Mouse (Mus musculus): Measurements from ENCODE around the gene Cebpb.

The Cebpb gene

DNA sequence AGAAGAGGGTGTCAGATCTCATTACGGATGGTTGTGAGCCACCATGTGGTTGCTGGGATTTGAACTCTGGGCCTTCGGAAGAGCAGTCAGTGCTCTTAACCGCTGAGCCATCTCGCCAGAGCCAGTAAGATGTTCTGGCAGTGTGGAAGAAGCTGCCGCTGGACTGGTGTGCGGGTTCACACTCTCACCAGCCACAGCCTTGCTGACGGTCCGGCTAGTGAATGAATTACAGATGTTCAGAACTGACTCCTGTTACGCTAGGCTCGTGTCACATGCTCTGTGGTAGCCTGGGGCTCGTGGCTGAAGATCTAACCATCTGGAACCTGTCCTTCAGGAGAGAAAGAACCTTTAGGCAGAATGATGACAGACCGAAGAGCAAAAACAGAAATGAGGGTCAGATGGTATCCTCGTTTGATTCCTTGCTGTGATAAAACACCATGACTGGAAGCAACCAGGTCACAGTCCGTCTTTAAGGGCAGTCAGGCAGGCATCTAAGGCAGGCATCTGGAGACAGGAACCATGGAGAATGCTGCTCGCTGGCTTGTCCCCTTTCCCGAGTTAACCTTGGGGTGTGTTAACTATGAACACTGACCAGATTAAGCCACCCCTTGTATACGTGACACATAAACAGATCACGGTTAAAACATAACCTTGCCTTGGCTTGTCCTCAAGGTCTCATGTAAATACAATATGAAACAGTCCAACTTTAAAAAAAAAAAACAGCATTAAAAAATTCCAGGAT is 22.6 kb upstream of the Cebpb start:
- DNase-seq: no peak

DNA sequence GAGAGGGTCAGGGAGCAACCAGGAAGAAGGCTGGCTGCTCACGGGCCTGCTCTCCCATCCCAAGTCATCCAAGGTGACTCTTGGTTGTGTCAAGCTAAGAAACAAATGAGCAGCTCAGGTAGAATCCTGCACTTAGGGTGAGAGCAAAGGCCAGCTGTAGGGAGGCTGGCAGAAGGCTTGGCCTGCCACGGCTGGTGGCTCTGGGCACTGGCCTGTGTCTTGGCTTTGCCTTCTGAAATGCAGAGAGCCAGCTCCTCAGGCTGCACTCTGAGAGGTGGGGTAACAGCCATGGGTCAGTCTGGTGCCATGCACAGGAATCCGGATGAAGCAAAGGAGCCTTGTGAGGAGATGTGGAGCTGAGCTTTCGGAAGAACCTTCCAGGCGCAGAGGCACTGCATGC is 20.3 kb upstream of the Cebpb start:
- no peak for DNase-seq

DNA sequence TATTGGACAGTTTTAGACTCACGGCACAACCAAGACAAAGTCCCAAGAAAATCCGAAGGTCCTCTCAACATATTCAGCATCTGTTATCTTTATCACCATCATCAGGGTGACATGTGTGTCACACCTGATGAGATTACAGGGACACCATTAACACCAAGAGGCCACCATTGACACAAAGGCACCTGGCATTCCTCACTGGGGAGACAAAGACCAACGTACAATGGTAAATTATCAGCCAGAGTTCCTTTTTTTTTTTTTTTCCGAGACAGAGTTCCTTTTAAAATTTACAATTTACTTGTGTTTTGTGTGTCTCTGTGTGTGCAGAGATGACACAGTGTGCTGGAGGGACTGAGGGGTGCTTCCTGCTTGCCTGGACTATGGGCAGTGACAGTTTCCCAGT is 19.3 kb upstream of the Cebpb start:
- no peak for DNase-seq

DNA sequence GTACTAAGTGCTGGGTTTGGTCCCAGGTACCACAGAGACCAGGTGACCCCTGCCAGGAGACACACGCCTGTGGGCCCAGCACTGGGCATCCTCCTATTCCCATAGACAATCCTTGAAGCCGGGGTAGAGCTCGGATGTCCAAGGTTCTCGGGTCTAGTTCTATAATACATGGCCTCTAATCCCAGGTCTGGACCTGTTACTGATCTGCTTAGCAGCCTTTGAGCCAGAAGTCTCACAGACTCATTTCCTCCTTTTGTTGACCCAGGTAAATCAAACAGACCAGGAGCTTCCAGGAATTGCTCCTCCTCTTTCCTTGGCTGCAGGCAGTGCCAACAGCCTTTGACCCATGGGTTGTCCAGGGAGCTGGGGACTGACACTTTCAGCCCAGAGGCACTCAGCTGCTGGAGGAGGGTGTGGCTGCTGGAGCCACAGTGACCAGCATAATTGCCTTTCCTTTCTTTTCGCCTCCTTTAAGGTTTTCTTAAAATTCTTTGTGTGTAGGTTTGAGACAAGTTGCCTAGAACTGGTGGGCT is 17.5 kb upstream of the Cebpb start:
- DNase-seq: peak; percentile 72 to 81

DNA sequence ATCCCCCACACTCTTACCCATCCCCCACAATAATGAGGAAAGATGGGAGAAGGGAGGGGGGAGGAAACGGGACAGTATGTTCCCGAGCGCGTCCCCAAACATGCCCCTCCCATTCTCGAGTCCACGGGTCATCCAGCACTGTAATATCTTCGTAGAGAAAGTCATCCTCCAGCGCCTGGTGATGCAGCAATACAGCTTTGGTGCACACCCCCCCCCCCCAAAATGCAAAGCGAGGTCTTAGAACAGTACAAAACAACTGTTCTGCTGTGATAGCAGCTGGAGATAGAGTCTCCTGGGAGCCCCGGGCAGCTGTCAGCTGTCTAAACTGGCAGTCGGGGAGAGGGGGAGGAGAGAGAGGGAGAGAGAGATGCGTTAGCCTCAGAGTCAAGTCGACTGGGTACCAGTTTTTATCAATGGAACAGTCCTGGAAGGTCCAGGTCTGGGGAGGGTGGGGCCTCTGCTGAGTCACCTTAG is 16.5 kb upstream of the Cebpb start:
- DNase-seq: no peak

DNA sequence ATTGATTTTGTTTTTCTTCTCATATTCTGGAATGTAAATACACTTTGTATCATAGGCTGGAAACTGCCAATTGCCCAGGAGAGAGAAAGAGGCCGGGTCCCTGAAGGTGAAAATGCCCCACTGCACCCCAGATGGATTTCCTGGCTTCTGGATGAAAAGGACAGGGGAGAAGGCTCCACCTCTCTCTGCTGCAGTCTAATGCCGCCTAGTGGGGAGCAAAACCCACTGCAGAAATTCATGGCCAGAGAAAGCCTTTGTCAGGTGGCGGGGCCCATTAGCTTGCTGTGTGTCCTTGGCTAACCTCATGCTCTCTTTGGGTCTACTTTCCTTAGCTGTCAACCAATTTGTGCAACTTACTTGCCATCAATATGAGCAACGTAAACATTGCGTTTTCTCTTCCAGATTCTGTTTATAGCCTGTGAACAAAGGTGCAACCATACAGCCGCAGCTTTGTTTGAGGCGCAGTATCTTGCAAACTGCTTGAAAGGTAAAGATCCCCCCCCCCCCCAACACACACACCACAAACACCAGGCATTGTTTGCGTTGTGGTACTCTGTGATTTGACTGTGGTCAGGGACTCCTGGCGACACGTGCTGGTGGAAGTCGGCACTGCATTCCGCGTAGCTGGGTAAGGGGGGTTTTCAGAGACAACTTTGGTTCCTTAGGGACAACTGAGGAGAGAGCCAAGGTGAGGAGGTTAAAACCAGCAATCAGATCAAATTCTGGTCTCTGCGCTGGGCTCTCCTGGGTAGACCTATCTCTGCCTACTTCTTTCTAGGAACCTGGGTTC is 13.4 kb upstream of the Cebpb start:
- peak; percentile 56 to 69 for DNase-seq

DNA sequence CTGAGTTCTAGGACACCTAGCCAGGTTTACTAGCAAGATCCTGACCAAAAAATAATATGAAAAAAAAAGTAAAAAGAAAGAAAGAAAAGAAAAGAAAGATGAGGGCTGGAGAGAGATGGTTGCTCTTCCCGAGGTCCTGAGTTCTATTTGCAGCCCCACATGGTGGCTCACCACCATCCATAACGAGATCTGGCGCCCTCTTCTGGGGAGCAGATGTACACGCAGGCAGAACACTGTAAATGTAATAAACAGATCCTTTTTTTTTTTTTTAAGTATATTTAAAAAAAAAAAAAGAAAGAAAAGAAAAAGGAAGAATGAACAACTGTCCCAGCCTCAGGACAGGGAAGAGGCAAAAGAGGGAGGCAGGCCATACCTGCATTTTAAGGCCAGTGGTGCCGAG is 10.1 kb upstream of the Cebpb start:
- no peak for DNase-seq

DNA sequence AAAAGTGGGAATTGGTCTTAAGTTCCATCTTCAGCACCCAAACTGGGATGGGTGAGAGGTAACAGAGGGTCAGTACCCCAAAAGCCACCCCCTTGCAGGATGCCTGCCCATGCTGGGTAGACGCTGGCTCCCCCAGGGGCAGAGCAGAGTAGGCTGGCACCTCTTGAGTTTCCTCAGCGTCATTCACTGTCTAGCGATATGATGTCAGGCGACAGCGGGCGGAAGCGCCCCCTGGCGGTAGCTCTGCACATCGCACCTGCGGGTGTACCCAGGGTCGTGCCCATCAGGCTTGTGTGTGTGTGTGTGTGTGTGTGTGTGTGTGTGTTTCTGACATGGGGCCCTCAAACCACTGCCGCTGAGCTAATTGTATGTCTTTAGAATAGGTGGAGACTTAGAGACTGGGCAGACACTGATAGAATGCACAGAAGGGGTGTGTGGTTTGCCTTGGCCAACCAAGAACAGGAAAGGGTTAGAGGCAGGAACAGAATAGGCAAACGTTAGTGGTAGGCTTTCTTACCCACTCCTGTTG is 8.7 kb upstream of the Cebpb start:
- DNase-seq: peak; percentile 78 to 84

DNA sequence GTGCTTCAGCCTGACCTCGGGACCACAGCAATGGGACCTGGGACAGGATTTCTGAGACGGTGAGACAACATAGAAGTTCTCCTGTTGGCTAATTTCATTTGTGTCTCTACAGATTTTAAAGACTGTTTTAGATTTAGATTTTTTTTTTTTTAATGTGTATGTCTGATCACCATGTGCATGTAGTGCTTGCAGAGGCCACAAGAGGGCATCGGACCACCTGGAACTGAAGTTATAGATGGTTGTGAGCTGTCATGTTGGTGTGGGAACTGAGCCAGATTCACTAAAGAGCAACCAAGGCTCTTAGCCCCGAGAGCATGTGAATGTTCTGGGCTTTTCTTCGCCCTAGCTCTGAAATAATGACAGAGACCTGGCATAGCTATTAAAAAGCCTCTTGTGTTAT is 8.1 kb upstream of the Cebpb start:
- DNase-seq: peak; percentile 55 to 64

DNA sequence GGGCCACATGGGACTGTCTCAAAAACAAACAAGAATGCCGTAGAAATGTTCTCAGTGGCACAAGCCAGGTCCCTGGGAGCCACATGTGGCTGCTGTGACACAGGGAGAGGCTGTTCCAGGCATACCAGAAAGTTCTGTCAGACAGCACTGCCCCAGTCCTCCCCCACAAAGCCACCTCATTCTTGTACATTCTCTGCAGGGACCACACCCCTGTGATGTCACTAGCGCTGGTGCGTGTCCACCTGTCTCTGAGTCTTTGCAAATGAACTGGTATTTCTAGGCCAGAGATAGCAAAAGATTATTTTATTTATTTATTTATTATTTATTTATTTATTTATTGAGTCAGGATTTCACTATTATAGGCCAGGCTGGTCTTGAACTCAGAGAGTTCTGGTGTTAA is 5.0 kb upstream of the Cebpb start:
- DNase-seq: no peak

DNA sequence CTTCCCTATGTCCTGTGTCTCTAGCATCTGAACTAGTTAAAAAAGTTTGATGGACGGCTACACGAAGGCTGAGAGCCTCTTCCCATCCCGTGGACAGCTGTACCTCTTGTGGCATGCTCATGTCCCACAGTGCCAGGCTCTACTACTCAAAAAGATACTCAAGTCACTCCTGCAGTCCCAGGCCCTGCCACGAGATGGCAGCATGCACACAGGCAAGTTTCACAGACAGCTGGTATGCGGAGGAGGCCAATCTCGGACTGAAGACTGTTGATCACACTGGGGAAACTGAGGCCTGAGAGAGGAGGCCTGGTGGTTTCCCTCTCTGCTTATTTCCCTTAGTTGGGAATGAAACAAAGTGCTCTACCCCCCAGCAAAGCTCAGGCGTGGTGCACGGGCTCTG is 3.6 kb upstream of the Cebpb start:
- peak; percentile 93 to 94 for DNase-seq

DNA sequence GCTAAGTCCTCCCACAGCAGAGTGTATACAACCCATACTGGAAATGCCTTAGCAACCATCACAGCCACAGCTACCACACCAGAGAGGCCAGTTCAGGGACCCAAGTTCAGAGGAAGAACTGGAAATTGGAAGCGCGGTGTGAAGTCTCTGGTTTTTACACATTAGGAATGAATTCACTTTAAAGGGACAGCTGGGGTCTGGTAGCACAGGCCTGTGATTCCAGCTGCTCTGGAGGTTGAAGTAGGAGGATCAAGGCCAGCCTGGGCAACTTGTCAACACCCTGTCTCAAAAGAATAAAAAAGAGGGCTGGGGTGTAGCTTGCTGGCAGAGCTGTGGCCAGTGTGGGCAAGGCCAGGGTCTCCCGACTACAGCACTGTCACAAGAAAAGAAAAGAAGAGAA is 2.9 kb upstream of the Cebpb start:
- DNase-seq: no peak

DNA sequence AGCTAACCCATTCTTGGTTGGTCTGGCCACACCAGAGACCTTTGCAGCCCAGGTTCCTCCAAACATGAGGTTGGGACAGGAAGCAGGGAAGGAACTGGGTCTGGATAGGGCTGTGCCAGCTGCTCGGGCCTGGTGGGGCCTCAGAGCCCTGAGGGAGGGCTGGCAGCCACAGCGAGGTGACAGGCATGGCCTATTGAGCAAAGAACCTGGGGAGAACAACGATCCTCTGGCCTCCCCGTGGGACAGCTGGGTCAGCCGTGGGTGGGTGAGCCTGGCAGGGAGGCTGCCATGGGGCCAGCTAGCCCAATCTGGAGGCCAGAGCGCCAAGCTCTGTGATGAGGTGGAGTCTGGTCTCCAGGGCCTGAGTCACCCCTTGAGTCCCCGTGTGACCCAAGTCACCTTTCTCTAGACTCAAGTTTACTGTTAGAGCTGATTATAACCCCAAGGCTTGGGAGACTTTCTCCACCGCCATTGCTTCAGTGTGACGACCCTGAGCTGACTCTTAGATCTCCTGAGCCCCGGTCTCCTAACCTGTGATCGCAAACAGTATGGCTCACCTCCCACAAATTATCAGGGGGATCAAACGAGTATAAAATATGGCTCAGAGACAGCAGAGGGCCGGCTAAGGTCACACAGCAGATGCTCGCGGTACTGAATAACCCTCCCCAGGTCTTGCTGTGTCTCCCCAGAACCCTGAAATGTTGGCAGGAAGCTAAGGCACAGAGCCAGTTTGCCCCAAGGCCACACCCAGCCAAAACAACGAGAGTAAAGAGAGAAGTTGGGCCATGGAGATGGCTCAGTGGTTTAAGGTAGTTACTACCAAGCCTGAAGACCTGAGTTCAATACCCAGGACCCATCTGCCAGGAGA is 2.1 kb upstream of the Cebpb start:
- DNase-seq: no peak

DNA sequence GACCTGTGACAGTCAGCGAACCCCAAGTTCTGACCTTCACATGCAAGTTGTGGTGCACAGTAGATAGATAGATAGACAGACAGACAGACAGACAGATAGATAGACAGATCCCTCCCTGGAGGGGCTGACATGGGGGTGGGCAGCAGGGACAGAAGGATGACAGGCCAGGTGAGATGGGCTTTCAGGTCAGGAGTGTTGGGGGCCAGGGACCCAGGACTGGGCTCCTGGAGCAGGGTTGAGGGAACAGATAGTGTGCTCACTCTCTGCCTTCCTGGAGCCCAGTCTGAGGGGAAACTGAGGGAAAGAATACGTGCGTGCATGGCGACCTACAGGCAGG is 1.5 kb upstream of the Cebpb start:
- DNase-seq: no peak

DNA sequence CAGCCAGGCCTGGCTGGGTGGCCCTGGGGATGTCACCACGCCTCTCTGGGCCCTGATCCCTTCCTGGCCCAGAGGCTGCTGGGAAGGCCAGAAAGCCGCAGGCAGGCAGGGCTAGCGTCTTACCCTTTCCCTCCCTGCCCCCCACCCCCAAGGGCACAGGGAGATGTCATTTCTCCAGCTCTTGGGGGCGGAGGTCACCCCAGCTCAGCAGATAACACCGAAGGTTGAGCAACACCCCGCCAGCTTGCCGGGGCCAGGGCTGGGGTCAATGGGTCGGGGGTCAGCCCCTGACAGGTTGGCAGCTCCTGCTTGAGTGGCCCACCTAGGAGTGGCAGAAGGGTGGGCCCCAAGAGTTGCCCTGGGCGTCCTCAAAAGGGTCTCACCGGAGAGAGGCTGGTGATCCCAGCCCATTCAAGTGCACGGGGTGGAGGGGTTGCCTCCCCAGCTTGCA is 1.0 kb upstream of the Cebpb start:
- peak; percentile 68 to 71 for DNase-seq

DNA sequence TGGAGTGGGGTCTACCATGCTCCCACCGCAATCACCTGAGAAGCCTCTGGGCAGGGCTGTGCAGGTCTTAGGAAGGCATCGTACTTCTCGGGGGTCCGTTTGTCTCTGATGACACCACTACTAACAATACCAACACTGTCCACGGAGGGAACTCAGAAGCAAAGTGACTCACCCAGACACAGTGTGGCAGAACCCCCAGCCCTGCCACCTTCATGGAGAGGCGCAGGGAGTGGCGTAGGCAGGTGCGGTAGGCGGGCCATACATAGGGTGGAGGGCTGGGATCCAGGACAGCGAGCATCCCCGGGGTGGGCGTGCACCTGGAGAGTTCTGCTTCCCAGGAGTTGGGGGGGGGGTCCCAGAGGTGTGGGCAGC is 603 bp upstream of the Cebpb start:
- DNase-seq: peak in 1 of 2 experiments; percentile 59

DNA sequence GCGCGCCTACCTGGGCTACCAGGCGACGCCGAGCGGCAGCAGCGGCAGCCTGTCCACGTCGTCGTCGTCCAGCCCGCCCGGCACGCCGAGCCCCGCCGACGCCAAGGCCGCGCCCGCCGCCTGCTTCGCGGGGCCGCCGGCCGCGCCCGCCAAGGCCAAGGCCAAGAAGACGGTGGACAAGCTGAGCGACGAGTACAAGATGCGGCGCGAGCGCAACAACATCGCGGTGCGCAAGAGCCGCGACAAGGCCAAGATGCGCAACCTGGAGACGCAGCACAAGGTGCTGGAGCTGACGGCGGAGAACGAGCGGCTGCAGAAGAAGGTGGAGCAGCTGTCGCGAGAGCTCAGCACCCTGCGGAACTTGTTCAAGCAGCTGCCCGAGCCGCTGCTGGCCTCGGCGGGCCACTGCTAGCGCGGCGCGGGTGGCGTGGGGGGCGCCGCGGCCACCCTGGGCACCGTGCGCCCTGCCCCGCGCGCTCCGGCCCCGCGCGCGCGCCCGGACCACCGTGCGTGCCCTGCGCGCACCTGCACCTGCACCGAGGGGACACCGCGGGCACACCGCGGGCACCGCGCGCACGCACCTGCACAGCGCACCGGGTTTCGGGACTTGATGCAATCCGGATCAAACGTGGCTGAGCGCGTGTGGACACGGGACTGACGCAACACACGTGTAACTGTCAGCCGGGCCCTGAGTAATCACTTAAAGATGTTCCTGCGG is 945 bp downstream of the Cebpb start, which contains the start of gene Tmem189:
Gene Tmem189 (minus strand): TSS at position 322 of the 718 bp plus-strand sequence.
- peak; percentile 71 to 82 for DNase-seq

DNA sequence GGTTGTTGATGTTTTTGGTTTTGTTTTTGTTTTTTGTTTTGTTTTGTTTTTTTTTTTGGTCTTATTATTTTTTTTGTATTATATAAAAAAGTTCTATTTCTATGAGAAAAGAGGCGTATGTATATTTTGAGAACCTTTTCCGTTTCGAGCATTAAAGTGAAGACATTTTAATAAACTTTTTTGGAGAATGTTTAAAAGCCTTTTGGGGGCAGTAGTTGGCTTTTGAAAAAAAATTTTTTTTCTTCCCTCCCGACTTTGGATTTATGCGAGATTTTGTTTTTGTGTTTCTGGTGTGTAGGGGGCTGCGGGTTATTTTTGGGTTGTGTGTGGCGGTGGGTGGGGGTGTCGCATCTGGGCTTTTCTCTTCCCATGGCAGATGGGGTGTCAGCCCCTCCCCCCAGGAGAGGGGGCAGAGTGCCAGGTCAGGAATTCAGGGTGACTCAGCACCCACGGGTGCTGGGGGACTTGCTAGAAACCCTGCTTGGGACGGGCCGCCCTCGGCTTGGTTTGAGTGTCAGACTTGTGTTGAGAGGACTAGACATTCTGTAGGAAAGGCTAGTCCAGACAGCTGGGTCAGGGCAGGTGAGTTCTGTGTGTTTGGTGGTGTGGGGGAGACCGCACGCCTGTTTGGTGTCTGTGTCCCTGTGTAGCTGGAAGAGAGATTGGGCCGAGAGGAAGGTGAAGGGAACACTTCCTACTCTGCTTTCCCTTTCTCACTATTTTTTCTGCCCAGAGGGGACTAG is 1.7 kb downstream of the Cebpb start:
- peak; percentile 69 to 79 for DNase-seq

DNA sequence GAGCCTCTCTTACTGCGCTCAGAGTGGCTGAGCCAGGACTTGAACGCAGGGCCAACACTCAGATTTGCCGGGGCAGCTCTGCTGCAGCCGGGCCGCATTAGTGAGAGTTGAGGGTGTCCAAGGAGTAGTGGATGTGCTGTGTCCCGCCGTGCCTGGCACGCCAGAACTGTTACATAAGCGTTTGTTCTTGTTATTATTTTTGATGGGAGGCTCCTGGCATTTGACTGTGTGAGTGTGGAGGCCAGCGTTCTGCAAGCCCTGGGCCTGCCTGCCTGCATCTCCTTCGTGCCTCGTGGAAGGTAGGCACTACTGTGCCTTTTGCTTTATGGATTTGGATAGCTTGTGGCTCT is 2.2 kb downstream of the Cebpb start:
- peak; percentile 68 to 73 for DNase-seq

DNA sequence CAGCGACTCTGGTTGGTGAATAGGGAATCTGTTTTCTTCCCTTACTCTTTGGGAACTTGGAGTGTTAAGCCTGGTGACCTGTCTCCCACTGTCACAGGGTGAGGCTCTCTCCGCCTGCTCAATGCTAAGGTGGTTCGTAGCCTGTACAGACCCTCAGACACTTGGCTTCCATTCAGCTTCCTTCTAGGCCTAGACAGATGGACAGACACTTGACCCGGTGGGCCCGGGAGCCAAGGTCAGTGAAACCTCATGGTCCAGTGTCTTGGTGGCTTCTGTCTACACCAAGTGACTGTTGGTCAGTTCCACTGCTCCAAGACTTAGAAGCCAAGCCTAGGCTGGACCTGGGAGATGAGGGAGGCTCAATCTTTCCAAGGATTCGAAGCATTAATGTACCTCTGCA is 2.7 kb downstream of the Cebpb start:
- no peak for DNase-seq

All from lung, adult 18-20 months (tissue).